7 mouse cellular contexts compared by ENCODE assay signal in the genomic region with DNA sequence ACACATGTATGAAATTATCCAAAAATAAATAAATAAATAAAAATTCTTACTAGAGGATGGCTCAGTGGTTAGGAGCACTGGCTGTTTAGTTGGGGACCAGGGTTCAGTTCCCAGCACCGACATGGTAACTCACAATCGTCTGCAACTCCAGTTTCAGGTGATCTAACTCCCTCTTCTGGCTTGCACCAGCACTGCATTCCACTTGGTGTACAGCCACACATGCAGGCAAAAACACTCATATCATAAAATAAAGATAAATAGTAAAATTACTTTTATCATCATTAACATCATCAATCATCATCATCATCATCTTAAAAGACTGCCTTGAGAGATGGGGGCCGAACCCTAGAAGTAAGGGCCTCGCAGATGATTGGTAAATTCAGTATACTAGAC. TPM values are rescaled to one million over a fixed set of nuclear protein-coding genes. Genes with fewer than 3 reads are reported as not detected.
DNase-seq lines count a peak whose midpoint lies in the region; ATAC-seq and TF ChIP-seq lines count a peak whose summit lies in the region.

No protein-coding gene starts in this region.

- no peak overlapping the region for H3K9ac ChIP-seq in lung, postnatal 0 days (replicated peaks; ENCODE audit: low read depth)
- peak overlapping the region; percentile 85 for H3K9ac ChIP-seq in forebrain, embryonic 15.5 days (replicated peaks)
- H3K9ac ChIP-seq in limb, embryonic 13.5 days = no peak overlapping the region
- H3K9ac ChIP-seq in stomach, embryonic 16.5 days (ENCODE audit: low read length) = no peak overlapping the region

- H3K4me1 ChIP-seq in lung, postnatal 0 days (ENCODE audit: insufficient read depth, low read depth, low read length) = peaks cover 7% of the 10 kb centered on the region; the same call in 1 of the 2 replicates
- H3K4me1 ChIP-seq in forebrain, embryonic 15.5 days = peaks cover 10% of the 10 kb centered on the region
- H3K4me1 ChIP-seq in limb, embryonic 13.5 days = peaks cover 12% of the 10 kb centered on the region
- H3K4me1 ChIP-seq in stomach, embryonic 16.5 days (ENCODE audit: control insufficient read depth, insufficient read depth, low read length) = peaks cover 8% of the 10 kb centered on the region

- WGBS in lung, postnatal 0 days = 58% methylated on average over 4 of the region's 4 CpGs
- 63% methylated on average over 4 of the region's 4 CpGs for WGBS in forebrain, embryonic 15.5 days
- 63% methylated on average over 4 of the region's 4 CpGs for WGBS in limb, embryonic 13.5 days
- 62% methylated on average over 4 of the region's 4 CpGs for WGBS in stomach, embryonic 16.5 days

- no peaks in the 10 kb centered on the region for H3K9me3 ChIP-seq in lung, postnatal 0 days (ENCODE audit: low read length)
- no peaks in the 10 kb centered on the region for H3K9me3 ChIP-seq in forebrain, embryonic 15.5 days
- H3K9me3 ChIP-seq in limb, embryonic 13.5 days = no peaks in the 10 kb centered on the region
- H3K9me3 ChIP-seq in stomach, embryonic 16.5 days (replicated peaks; ENCODE audit: control insufficient read depth, low read length) = no peaks in the 10 kb centered on the region

- peak overlapping the region; percentile 92; the same call in 1 of the 2 replicates for H3K4me3 ChIP-seq in lung, postnatal 0 days (ENCODE audit: low read depth, low read length)
- peak overlapping the region; percentile 88 for H3K4me3 ChIP-seq in forebrain, embryonic 15.5 days
- peak overlapping the region; percentile 78 for H3K4me3 ChIP-seq in limb, embryonic 13.5 days
- H3K4me3 ChIP-seq in stomach, embryonic 16.5 days (replicated peaks; ENCODE audit: low read length) = peak overlapping the region; percentile 92

- peak; percentile 45 for TF ChIP-seq CTCF in lung, postnatal 0 days (IDR thresholded peaks at IDR 0.05)

- peak overlapping the region; percentile 67; the same call in 1 of the 2 replicates for H3K4me2 ChIP-seq in lung, postnatal 0 days (replicated peaks; ENCODE audit: low read depth, low read length)
- peak overlapping the region; percentile 55 for H3K4me2 ChIP-seq in forebrain, embryonic 15.5 days (replicated peaks)
- peak overlapping the region; percentile 76 for H3K4me2 ChIP-seq in limb, embryonic 13.5 days (replicated peaks)
- H3K4me2 ChIP-seq in stomach, embryonic 16.5 days (ENCODE audit: low read depth, low read length) = peak overlapping the region; percentile 80

- no peak for DNase-seq in lung, postnatal 0 days (ENCODE audit: low spot score)
- DNase-seq in lung, postnatal 36 days = no peak
- DNase-seq in left cerebral cortex, adult 18-20 months (ENCODE audit: low spot score in 2 of 2) = no peak

- no peaks in the 10 kb centered on the region for H3K27me3 ChIP-seq in lung, postnatal 0 days (replicated peaks; ENCODE audit: insufficient read depth, low read length)
- no peaks in the 10 kb centered on the region for H3K27me3 ChIP-seq in forebrain, embryonic 15.5 days
- no peaks in the 10 kb centered on the region for H3K27me3 ChIP-seq in limb, embryonic 13.5 days
- H3K27me3 ChIP-seq in stomach, embryonic 16.5 days (ENCODE audit: control insufficient read depth, insufficient read depth, low read length) = no peaks in the 10 kb centered on the region

- no peak overlapping the region for H3K27ac ChIP-seq in lung, postnatal 0 days (ENCODE audit: low read length)
- peak overlapping the region; percentile 15; the same call in 1 of the 2 replicates for H3K27ac ChIP-seq in forebrain, embryonic 15.5 days (replicated peaks)
- H3K27ac ChIP-seq in limb, embryonic 13.5 days = no peak overlapping the region
- no peak overlapping the region for H3K27ac ChIP-seq in stomach, embryonic 16.5 days (ENCODE audit: low read length)

- no peak for TF ChIP-seq EP300 in lung, postnatal 0 days (IDR thresholded peaks at IDR 0.05)

- no peaks in the 10 kb centered on the region for H3K36me3 ChIP-seq in lung, postnatal 0 days (ENCODE audit: insufficient read depth, low read length)
- H3K36me3 ChIP-seq in forebrain, embryonic 15.5 days = 0 out of 2 replicates have a peak, but pooled peaks cover 5% of the 10 kb centered on the region
- peaks cover 8% of the 10 kb centered on the region for H3K36me3 ChIP-seq in limb, embryonic 13.5 days
- no peaks in the 10 kb centered on the region for H3K36me3 ChIP-seq in stomach, embryonic 16.5 days (ENCODE audit: control insufficient read depth, insufficient read depth, low read length)

- no peak for ATAC-seq in lung, postnatal 0 days
- ATAC-seq in forebrain, embryonic 15.5 days (replicated peaks) = no peak; the same call in 1 of the 2 replicates
- peak; percentile 5; the same call in 1 of the 2 replicates for ATAC-seq in limb, embryonic 13.5 days (ENCODE audit: low FRiP score, low read depth)
- no peak for ATAC-seq in stomach, embryonic 16.5 days (ENCODE audit: insufficient read depth, low FRiP score)
- ATAC-seq in activated CD4-positive, CD25-positive, alpha-beta regulatory T cell, adult 4 months = no peak

RNA-seq across cellular contexts. Expression of gene Mkrn2, which starts 0.4 kb away (rescaled TPM):
- polyA plus RNA-seq in lung, postnatal 0 days (2015; fragmentation: Nextera tagmentation; extraction: Ambion mirVana) = 18.8 and 21.3 TPM in 2 replicates
- polyA plus RNA-seq in forebrain, embryonic 15.5 days (2015; fragmentation: Nextera tagmentation; extraction: Ambion mirVana) = 41.8 and 44.7 TPM in 2 replicates
- 26.9 and 30.2 TPM in 2 replicates for polyA plus RNA-seq in limb, embryonic 13.5 days (2015; fragmentation: Nextera tagmentation; extraction: Ambion mirVana)
- 27.0 and 30.4 TPM in 2 replicates for polyA plus RNA-seq in stomach, embryonic 16.5 days (2015; fragmentation: Nextera tagmentation; extraction: Ambion mirVana)
- 10 to 100 TPM; 35.7 to 38.3 TPM for total RNA-seq in left cerebral cortex, adult 18-20 months (2021)
- 10 to 100 TPM; 23.3 to 29.6 TPM for polyA plus RNA-seq in activated CD4-positive, CD25-positive, alpha-beta regulatory T cell, adult 4 months (2017; shearing (Covaris generic))

RNA-seq across cellular contexts. Expression of gene Mkrn2os, which starts 8.9 kb away (rescaled TPM):
- 0.46 and 0.58 TPM in 2 replicates for polyA plus RNA-seq in lung, postnatal 0 days (2015; fragmentation: Nextera tagmentation; extraction: Ambion mirVana)
- polyA plus RNA-seq in forebrain, embryonic 15.5 days (2015; fragmentation: Nextera tagmentation; extraction: Ambion mirVana) = 0.39 and 0.41 TPM in 2 replicates
- 0.13 and 0.26 TPM in 2 replicates for polyA plus RNA-seq in limb, embryonic 13.5 days (2015; fragmentation: Nextera tagmentation; extraction: Ambion mirVana)
- 13.3 and 15.4 TPM in 2 replicates for polyA plus RNA-seq in stomach, embryonic 16.5 days (2015; fragmentation: Nextera tagmentation; extraction: Ambion mirVana)
- total RNA-seq in left cerebral cortex, adult 18-20 months (2021) = not detected
- polyA plus RNA-seq in activated CD4-positive, CD25-positive, alpha-beta regulatory T cell, adult 4 months (2017; shearing (Covaris generic)) = under 1 TPM; 0.19 to 0.40 TPM

RNA-seq across cellular contexts. Expression of gene Tsen2, which starts 56.9 kb away (rescaled TPM):
- polyA plus RNA-seq in lung, postnatal 0 days (2015; fragmentation: Nextera tagmentation; extraction: Ambion mirVana) = 8.7 and 9.6 TPM in 2 replicates
- polyA plus RNA-seq in forebrain, embryonic 15.5 days (2015; fragmentation: Nextera tagmentation; extraction: Ambion mirVana) = 39.8 and 43.4 TPM in 2 replicates
- polyA plus RNA-seq in limb, embryonic 13.5 days (2015; fragmentation: Nextera tagmentation; extraction: Ambion mirVana) = 30.4 and 31.0 TPM in 2 replicates
- polyA plus RNA-seq in stomach, embryonic 16.5 days (2015; fragmentation: Nextera tagmentation; extraction: Ambion mirVana) = 23.7 and 26.1 TPM in 2 replicates
- 10 to 100 TPM; 23.5 to 24.8 TPM for total RNA-seq in left cerebral cortex, adult 18-20 months (2021)
- polyA plus RNA-seq in activated CD4-positive, CD25-positive, alpha-beta regulatory T cell, adult 4 months (2017; shearing (Covaris generic)) = 10 to 100 TPM in 1 of 2 experiments, 1 to 10 TPM in 1; 9.8 to 12.4 TPM
